Mouse (Mus musculus): ENCODE results near the gene Amotl2. TPM values are rescaled to one million over a fixed set of nuclear protein-coding genes. Genes with fewer than 3 reads are reported as not detected.
A peak's percentile ranks its signal among the peaks of the same experiment; 100 is the strongest.

The Amotl2 gene
- polyA plus RNA-seq, 1 experiment = 24.4 TPM

DNA sequence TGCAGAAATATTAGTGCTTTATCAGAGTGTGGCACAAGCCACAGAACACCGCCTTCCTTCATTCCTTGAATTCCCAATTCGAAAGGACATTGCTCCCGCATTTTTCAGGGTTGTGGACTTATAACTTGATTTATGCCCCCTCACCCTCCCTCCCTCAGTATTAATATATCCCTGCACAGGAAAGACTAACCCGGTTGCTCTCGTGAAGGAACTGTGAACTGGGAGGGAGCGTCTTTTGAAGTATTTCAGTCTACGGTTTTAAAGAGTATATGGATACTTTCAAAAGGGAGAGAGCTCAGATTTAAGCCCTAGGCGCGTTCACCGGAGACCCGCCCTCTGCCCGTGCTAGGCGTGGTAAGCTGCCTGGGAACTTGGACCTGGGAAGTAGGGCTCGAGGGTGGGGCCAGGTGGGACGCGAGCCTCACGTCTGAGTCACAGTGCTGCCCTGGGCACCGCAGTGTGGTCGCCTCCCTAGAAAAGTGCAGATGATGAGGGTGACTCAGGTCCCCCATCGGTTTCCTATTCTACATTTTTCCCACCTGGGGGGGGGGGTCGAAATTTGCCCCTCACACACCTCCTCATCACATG is 54.9 kb downstream of the Amotl2 start:
- no peak for DNase-seq
- 74% methylated on average over 21 of the region's 21 CpGs for WGBS
- Histone ChIP-seq H3K27me3 (ENCODE audit: control insufficient read depth, insufficient read depth, low read length) (no peaks in the 10 kb centered on the region), H3K4me1 (ENCODE audit: control insufficient read depth, insufficient read depth, low read length) (no peaks in the 10 kb centered on the region), H3K4me3 (replicated peaks; ENCODE audit: insufficient read depth, low read depth, low read length) (no peak overlapping the region), H3K27ac (ENCODE audit: insufficient read depth, low read length) (no peak overlapping the region)
- no peak for TF ChIP-seq POLR2A (IDR thresholded peaks at IDR 0.05; ENCODE audit: borderline replicate concordance, insufficient read depth, low read length)
- no peak for TF ChIP-seq CTCF (IDR thresholded peaks at IDR 0.05; ENCODE audit: borderline replicate concordance, insufficient read depth, low read depth, low read length)

- no peak overlapping the region for H3K27ac ChIP-seq (ENCODE audit: insufficient read depth, low read length)
- H3K4me3 ChIP-seq (replicated peaks; ENCODE audit: insufficient read depth, low read depth, low read length) = no peak overlapping the region
These were observed 61.4 kb downstream of the Amotl2 start for GRCm38 (mm10) chr9:102777631-102778591.

DNA sequence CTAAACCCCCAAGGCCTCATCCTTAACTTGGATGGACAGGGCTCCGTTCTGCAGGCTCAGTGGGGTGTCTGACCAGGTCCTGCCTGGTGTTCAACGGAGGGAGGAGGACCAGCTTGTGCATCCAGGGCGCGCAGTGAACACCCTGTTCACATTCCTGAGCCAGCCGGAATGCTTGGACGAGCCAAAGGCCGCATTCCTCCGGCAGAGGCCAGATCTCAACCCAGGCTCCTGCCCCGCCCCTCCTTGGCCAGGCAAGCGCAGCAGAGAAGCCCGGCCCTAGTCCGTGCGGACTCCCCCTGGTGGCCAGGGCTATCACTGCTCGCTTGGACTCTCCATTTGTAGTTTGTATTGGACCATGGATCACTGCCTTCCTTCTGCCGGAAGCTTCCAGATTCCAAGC is 63.0 kb downstream of the Amotl2 start:
- Histone ChIP-seq H3K4me1 (ENCODE audit: control insufficient read depth, insufficient read depth, low read length) (0 out of 2 replicates have a peak, but pooled peaks cover 4% of the 10 kb centered on the region), H3K27me3 (ENCODE audit: control insufficient read depth, insufficient read depth, low read length) (no peaks in the 10 kb centered on the region), H3K4me3 (replicated peaks; ENCODE audit: insufficient read depth, low read depth, low read length) (no peak overlapping the region), H3K27ac (ENCODE audit: insufficient read depth, low read length) (no peak overlapping the region)
- TF ChIP-seq POLR2A (IDR thresholded peaks at IDR 0.05; ENCODE audit: borderline replicate concordance, insufficient read depth, low read length) (no peak), CTCF (IDR thresholded peaks at IDR 0.05; ENCODE audit: borderline replicate concordance, insufficient read depth, low read depth, low read length) (peak; percentile 60; the same call in 1 of the 2 replicates)
- DNase-seq = peak; percentile 74 to 75
- WGBS = 7% methylated on average over 15 of the region's 15 CpGs

More at GRCm38 (mm10) chr9:102777631-102778591, 61.4 kb downstream of the Amotl2 start:
- 80% methylated on average over 18 of the region's 18 CpGs for WGBS
- no peak for TF ChIP-seq CTCF (IDR thresholded peaks at IDR 0.05; ENCODE audit: borderline replicate concordance, insufficient read depth, low read depth, low read length)
- TF ChIP-seq POLR2A (IDR thresholded peaks at IDR 0.05; ENCODE audit: borderline replicate concordance, insufficient read depth, low read length) = no peak
- Histone ChIP-seq H3K4me1 (ENCODE audit: control insufficient read depth, insufficient read depth, low read length) (0 out of 2 replicates have a peak, but pooled peaks cover 4% of the 10 kb centered on the region), H3K27me3 (ENCODE audit: control insufficient read depth, insufficient read depth, low read length) (no peaks in the 10 kb centered on the region)
- no peak for DNase-seq

Other genes with a start within 250 kb of the Amotl2 start
- 3.3 and 3.7 TPM in 2 replicates for gene Ky, start 210.9 kb upstream of the Amotl2 start, polyA plus RNA-seq (2012; rRNA removed)
- gene Anapc13, start 90.4 kb upstream of the Amotl2 start, polyA plus RNA-seq (2012; rRNA removed) = 189 and 194 TPM in 2 replicates
- gene Cep63, start 90.1 kb upstream of the Amotl2 start, polyA plus RNA-seq (2012; rRNA removed) = 24.4 and 27.1 TPM in 2 replicates
- gene Ryk, start 118.2 kb downstream of the Amotl2 start, polyA plus RNA-seq (2012; rRNA removed) = 34.6 and 37.5 TPM in 2 replicates

All from cerebellum, adult 2 months (tissue).